Mouse (Mus musculus) large intestine, adult 2 months (tissue): Measurements from ENCODE around the gene Wnt5b. TPM values are rescaled to one million over a fixed set of nuclear protein-coding genes. Genes with fewer than 3 reads are reported as not detected.
"Not testable (repeated sequence)": the region's sequence is repeated elsewhere in the genome, so short reads cannot be mapped to it uniquely, and the experiment has no call there.

ENCODE experiments used
- DNase-seq: peaks from one replicate; pipeline ENCODE4 v3.0.0-alpha.2; 2012; ENCODE audit warnings: low read depth, low spot score
- WGBS: fragments of 180-500 bp; shearing (Covaris S2); methylation state at CpG from one replicate; pipeline ENCODE4 v1.1.7; 2018; 5-methylcytosine and 5-hydroxymethylcytosine counted together
- polyA plus RNA-seq: library from polyadenylated mRNA; depleted of rRNA; stranded (reverse); fragments of >200 nt; gene quantifications from 2 replicates; pipeline ENCODE4 v1.2.3, GENCODE M21; 2012

Gene Wnt5b
- polyA plus RNA-seq, 1 experiment, result 1.1 TPM

DNA sequence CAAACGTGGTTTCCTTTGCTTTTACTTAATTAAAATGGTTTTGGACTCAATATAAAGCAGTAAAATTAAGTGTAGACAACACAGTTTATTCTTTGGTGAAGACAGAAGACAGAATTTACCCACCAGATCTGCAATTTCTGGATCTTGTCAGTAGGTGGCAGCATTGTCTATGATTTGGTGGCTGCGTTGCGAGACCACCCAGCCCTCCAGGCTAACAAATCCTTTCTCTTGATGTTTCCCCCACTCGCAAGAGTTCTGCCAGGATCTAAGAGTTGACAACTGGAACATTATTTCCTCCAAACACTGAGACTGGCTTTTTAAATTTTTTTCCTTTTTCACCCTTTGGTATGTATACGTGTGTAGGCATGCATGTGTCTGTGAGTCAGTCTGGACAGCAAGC, 54.4 kb downstream of the Wnt5b start:
- WGBS, result 16% methylated on average over 5 of the region's 5 CpGs
- no peak for DNase-seq

DNA sequence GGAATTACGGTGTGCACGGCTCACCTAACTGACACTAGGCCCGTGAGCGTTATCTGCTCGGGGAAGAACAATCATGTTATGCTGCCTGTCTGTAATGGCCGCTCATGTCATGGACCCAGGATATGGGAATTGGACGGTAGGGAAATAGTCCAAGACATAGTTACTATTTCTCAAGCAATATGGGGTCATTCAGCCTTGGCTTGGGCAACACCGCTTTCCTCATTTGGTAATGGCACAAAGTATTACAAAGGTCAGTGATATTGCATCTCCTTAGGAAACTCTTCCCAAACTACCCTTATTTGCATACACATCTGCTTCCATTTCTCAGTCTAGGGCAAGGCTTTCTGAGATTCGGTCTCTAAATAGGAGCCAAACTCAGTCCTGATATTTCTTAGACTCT, 56.5 kb downstream of the Wnt5b start:
- DNase-seq, result no peak
- 69% methylated on average over 9 of the region's 9 CpGs for WGBS

GRCm38 (mm10) chr6:119487085-119487458, 57.1 kb downstream of the Wnt5b start:
- DNase-seq, result no peak
- WGBS, result 30% methylated on average over 7 of the region's 7 CpGs

GRCm38 (mm10) chr6:119486381-119487084, 57.6 kb downstream of the Wnt5b start:
- no peak for DNase-seq
- 39% methylated on average over 12 of the region's 12 CpGs for WGBS

GRCm38 (mm10) chr6:119485486-119485885, 58.7 kb downstream of the Wnt5b start:
- 7% methylated on average over 2 of the region's 2 CpGs for WGBS
- no peak for DNase-seq

DNA sequence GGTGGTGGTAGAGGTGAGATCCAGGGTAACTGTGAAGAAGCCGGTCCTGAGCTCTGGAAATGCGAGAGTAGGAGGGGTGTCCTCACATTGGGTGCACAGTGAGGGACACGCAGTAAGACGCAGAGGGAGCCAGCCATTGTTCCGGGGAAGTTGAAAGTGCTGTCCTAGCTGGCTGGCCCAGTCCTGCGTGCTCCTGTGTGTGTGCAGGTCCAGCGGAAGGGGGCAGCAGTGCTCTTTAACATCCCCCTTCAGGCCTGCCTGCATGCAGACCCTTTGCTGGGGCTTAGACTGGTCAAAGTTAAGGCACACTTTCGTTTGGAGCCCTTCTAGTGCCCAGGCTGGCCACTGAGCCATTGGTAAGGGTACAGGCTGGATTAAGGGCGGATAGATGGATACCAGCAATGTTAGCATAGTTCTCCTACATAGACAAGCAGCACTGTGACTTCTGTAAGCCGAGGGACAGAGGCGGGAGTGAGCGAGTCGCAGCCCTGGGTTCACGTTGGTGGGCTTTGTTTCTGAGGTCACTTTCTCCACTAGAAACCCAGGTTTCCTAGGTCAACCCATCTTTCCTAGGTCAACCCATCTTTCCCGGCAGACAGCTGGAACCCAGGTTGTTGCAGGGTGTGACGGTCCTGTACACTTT, 61.1 kb downstream of the Wnt5b start:
- DNase-seq, result no peak
- WGBS, result 37% methylated on average over 16 of the region's 16 CpGs

DNA sequence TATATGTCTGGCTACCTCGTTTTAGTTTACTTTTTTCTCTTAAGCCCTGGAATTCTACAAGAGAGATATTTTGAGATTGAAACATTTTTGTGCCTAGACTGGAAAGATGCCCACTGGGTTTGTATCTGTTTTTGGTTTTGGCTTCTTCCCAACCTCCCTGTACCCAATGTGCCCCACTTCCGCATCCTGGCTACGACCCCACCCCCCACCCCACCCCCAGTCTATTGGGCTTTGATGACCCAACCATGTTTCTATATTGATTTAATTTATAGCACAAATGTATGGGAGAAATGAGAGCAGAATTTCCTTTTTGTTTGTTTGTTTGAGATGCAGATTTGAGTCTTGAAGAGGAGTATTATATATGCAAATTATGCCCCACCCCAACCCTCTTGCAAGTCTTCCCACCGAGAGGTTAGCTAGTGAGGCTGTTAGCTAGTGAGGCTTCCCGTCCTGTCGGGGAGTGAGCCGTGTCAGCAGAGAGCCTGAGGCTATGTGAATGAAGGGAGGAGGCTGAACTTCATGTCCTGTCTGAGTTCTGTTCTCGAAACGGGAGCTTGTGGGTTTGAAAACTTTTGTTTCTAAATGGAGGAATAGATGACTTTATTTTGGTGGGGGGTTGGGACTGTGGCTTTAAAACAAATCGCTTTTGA, 62.3 kb downstream of the Wnt5b start:
- DNase-seq, result not testable (repeated sequence)
- WGBS, result 2% methylated on average over 10 of the region's 10 CpGs

DNA sequence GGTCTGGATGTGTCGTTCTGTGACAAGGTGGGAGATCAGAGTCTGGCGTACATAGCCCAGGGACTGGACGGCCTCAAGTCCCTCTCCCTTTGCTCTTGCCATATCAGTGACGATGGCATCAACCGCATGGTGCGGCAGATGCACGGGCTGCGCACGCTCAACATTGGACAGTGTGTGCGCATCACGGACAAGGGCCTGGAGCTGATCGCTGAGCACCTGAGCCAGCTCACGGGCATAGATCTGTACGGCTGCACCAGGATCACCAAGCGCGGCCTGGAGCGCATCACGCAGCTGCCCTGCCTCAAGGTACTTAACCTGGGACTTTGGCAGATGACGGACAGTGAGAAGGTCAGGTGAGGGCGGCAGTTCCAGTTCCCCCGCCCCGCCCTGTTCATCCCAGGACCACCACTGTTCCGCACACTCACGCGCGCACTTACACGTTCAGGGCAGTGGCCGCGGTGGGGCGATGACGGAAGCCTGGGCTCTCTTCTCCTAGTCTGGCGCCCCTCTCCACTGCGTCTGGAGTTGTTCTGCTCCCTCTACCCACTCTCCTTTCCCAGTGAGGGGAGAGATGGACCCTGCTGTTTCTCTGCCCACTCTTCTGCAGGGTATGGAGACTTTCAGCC, 63.3 kb downstream of the Wnt5b start:
- WGBS, result 2% methylated on average over 33 of the region's 33 CpGs
- DNase-seq, result no peak

GRCm38 (mm10) chr6:119479876-119480705, 64.1 kb downstream of the Wnt5b start:
- under 1% methylated on average over 70 of the region's 70 CpGs for WGBS
- no peak for DNase-seq

GRCm38 (mm10) chr6:119479343-119479875, 64.7 kb downstream of the Wnt5b start, which contains the start of gene Fbxl14:
Gene Fbxl14 (plus strand): TSS chr6:119479668.
- WGBS, result 1% methylated on average over 89 of the region's 101 CpGs
- no peak for DNase-seq

DNA sequence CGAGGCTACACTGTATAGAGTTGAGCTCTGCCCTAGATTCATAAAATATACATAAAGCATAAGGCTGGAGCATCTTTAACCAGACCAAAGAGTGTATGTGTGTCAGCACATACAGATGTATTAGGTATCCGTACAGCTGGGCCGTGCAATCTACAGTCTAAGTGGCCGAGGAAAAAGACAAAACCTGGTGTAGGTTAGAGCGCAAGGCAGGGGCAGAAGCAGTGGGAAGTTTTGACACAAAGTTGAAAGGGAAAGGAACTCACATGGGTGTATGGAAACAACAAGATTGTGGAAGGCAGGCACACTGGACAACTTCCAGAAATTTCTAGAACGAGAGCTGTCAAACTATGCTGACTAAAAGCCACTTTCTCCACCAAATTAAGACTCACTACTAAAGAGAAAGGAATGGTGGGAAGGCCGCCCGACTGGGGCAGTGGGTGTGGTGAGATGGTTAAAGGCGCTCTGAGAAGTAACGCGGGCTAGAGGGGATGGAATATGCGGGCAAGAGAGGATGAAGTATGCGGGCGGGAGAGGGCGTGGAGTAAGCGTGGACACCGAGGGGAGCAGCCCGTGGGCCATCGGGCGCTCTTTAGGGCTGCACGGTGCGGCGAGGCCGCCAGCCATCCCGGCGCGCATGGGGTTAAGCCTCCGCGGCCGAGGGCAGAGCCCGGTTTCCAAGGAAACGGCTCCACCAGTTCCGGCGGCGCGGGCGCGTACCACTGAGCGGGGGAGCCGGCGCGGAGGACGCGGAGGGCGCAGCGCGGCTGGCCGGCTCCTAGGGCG, 65.4 kb downstream of the Wnt5b start:
- under 1% methylated on average over 47 of the region's 49 CpGs for WGBS
- no peak for DNase-seq

GRCm38 (mm10) chr6:119477686-119478310, 66.3 kb downstream of the Wnt5b start:
- WGBS, result 17% methylated on average over 13 of the region's 13 CpGs

DNA sequence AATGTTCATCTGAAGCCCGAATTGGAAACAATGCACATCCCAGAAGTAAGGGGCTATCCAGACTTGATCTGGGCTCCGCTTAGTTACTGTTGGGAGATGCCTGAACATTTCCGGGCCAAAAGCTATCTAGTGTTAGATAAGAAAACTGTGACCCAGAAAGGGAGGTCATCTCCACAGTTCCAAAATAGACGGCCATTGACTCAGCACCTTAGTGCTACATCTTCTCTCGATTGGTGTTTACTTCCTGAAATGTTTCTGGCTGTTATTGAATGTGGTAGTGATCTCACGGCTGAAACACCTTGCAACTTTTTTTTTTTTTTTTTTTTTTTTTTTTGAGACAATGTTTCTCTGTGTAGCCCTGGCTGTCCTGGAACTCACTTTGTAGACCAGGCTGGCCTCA, 68.2 kb downstream of the Wnt5b start:
- WGBS, result 86% methylated on average over 6 of the region's 6 CpGs

More at GRCm38 (mm10) chr6:119477686-119478310, 66.3 kb downstream of the Wnt5b start:
- no peak for DNase-seq

DNA sequence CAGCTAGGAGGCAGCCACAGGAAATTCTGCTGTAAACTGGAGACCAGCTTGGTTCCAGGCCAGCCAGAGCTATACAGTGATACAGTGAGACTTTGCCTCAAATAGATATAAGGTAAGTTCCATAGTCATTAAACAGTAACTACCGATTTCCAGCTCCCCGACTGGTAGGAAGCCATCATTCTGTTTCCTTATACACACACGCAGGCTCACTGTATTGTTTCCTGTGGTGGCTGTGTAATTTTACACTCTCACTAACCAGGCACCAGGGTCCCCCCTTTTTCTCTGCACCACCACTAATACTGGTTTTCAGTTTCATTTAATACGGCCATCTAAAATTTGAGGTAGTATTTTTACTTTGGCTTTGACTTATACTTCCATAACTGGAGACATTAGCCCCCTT, 70.2 kb downstream of the Wnt5b start:
- WGBS, result 39% methylated on average over 4 of the region's 4 CpGs
- no peak for DNase-seq

More for the DNA sequence above, 68.2 kb downstream of the Wnt5b start:
- DNase-seq, result no peak

- WGBS, result 69% methylated on average over 7 of the region's 7 CpGs
- DNase-seq, result no peak
Observed at GRCm38 (mm10) chr6:119473446-119473845, 70.7 kb downstream of the Wnt5b start.

DNA sequence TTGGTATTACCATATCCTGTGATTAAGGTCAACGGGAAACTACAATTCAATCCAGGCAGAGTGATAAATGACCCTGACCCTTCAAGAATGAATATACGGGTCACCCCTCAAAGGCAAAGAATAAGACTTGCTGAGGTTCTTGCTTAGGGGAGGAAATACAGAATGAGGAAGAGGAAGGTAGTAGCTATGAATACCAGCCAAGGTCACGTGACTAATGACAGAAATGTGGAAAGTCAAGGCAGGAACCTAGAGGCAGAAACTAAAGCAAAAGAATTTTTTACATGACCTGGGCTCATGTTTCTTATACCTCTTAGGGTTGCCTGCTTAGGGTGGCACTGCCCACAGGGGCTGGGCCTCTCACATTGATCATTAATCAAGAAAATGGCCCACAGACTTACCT, 71.4 kb downstream of the Wnt5b start:
- 82% methylated on average over 3 of the region's 3 CpGs for WGBS
- no peak for DNase-seq

DNA sequence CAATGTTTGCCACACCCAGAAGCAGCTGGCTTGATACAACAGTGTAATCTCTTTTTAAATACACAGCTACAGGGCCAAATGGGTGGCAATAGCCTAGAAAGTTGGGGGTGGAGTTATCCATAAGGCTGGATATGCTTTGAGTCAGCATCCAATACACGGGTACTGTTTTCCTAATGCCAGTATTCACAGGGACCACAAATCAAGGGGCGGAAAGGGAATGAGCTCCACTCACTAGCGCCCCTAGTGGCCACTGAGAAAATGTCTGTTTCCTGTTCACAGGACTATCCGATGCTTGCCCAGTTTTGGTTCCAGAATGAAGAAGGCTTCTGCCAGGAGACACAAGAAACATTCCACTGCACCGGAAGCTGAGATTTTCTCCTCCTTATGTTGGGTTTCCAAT, 72.0 kb downstream of the Wnt5b start:
- WGBS, result 23% methylated on average over 5 of the region's 5 CpGs
- DNase-seq, result no peak

GRCm38 (mm10) chr6:119470777-119471176, 73.4 kb downstream of the Wnt5b start:
- DNase-seq, result no peak
- WGBS, result 68% methylated on average over 3 of the region's 3 CpGs
